Mouse (Mus musculus) embryo, embryonic 11.5 days (tissue): ENCODE data around the gene Camta2.

ENCODE experiments used
- DNase-seq: peaks from one replicate; pipeline ENCODE4 v3.0.0-alpha.2; 2012; ENCODE audit warnings: low read depth, low spot score

Gene Camta2

DNA sequence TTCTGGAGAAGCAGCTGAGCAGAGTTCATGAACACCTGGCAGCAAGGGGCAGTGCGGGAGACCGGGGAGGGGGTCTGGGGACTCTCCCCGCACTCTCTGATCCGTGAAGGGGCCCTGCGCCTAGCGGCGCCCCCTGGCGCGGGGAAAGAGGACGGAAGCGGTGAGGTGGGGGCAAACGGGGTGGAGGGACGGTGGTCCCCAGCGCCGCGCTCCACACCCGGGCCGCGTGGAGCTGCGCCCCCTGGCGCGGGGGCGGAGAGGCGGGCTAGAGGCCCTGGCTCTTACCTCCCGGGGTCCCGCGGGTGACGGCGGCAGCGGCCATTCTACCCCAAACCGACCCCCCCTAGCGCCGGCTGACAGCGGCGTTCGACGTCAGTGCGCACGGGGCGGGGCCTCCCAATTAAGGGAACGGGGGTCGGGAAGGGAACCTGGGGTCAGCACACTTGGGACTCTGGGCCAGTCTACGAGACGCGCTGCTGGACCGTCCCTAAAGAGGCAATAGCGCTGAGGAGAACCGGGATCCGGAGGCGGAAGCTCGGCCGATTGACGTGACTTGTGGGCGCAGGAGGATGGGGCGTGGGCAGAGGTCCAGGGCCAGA, at the start of gene Camta2:
Camta2 (minus strand) TSS at position 505 of the 599 bp plus-strand sequence.
- DNase-seq: peak; percentile 76

DNA sequence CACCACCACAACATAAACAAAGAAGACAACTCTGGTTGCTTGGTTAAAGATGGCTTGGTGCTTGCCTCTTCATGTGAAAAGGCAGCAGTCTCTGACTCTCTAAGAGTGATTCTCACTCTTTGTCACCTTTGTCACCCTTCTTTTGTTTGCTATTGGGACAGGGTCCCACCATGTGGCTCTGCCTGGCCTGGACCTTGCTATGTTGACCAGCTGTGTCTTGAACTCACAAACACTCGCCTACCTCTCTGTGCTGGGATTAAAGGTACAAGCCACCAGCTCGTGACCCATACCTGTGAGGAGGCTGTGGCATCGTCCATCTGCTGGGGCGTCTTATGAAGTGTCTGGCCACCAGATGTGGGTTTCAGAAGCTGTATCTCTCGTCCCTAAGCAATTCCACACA, 45.4 kb upstream of the Camta2 start:
- peak; percentile 3 for DNase-seq

DNA sequence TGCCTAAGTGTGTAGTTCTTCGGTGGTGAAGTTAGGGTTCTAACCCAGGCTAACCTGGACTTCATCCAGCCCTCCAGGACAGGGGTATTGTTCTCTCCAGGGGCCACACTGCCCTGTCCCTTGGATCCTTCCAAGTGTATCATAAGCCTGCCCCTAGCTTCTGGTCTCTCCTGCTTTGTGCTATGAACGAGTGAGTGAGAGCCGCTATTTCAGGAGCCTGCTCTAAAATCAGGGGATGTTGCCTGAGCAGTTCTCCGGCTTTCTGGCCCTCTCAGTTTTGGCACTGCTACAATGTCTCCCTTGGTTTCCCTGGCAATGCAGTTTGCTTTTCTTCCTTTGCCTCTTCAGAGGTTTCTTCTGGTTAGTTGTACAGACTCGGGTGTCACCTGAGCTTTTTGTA, 43.3 kb upstream of the Camta2 start:
- no peak for DNase-seq

DNA sequence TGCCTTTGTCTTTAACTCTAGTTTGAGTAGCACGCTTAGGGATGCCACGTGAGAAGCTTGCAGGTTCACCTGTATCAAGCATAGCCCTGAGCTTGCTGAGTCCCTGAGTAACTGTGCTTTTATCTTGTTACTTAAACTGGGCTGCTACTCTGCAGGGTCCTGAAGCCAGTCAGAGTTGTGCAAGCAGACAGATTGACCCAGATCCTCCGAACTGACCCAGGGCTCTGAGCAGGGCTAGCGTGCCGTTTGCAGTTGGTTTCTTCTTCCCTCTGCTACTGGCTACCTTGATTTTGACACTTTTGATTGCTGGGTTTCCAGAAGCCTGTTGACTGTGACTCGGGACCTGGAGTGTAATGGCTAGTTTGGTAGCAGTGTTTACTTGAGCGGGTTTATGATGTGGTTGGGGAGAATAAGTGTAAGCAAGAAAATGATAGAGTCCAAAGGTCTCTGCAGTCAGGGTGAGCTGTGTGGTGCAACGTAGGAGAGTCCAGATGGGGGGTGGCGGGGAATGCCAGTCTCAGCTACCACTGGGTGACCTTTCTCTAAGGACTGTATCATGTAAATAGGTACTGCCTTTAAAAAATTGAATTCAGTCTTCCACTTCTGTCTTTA, 42.6 kb upstream of the Camta2 start:
- no peak for DNase-seq

DNA sequence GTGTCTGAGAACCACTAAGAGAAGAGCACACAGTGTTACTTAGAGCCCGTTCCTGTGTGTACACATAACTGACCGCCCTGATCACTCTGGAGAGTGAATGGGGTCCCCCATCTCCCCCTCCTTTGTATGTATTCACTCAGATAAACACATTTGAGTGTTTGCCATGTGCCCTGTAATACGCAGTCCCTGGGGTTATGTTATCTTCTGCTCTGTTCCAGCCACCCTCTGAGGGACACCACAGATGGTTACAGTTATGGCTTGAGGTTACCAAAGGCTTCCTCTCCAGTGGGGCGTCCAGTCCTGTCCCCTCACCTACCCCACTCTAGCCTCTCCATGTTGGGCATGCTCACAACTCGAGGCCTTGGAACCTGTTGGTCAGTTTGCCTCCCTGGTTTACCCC, 39.5 kb upstream of the Camta2 start:
- DNase-seq: no peak

DNA sequence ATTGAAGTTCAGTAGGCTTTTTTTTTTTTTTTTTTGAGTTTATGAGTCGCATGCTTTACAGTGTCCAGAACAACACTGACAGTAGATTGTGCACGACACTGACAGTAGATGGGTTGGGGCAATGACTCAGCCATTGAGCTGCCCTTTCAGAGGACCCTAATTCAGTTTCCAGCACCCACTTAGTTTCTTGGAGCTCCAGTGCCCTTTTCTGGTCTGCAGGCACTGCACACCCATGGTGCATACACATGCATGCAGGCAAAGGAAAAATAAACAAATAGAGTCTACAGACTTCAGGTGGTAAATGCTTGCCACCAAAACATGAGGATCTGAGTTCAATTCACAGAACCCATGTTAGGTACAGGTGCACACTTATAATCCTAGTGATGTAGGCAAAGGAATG, 38.7 kb upstream of the Camta2 start:
- no peak for DNase-seq

DNA sequence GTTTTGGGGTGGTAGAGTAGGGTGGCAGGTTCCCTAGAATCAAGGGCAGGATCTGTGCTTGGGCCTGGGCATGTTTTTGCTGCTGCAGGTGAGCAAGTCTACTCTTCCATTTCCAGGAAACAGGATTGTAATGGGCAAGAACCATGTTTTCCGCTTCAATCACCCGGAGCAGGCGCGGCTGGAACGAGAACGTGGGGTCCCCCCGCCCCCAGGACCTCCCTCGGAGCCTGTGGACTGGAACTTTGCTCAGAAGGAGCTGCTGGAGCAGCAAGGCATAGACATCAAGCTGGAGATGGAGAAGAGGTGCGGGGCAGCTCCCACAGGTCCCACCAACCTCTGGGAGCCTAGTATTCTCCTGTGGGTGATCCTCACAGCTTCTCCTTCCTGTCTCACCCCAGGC, 36.8 kb upstream of the Camta2 start:
- no peak for DNase-seq

DNA sequence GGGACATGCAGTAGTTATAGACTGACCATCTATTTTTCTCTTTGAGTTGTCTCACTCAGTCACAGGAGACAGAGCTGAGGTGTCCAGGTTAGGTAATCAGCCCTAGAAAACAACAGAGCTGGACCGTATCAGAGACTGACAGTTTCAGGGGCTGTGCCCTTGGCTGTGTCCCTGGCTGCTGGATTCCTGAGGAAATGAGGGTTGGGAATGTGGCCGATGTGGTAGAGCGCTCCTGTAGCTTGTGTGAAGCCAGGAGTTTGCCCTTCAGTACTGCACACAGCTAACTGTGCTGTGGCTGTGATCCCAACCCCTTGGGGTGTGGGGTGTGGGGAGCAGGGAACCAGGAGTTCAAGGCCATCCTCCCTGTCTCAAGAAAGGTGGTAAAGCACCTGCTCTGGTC, 33.2 kb upstream of the Camta2 start:
- no peak for DNase-seq

DNA sequence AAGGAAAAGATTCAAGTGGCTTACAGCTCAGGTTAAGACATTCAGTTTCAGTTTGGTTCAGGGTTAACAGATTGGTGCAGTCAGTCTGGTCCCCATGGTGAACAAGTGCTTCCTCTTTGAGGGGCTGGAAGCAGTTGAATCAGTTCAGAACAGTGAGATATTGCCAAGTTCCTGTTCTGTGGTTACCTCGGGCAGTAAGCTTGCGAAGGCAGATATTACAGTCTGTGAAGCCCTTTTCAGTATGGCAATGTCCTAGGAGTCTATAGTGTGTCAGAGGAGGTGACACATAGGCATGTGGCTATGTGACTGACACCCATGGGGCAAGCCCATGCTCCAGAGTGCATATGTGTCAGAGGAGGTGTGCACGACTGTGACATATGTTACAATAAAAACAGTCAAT, 32.7 kb upstream of the Camta2 start:
- DNase-seq: no peak

DNA sequence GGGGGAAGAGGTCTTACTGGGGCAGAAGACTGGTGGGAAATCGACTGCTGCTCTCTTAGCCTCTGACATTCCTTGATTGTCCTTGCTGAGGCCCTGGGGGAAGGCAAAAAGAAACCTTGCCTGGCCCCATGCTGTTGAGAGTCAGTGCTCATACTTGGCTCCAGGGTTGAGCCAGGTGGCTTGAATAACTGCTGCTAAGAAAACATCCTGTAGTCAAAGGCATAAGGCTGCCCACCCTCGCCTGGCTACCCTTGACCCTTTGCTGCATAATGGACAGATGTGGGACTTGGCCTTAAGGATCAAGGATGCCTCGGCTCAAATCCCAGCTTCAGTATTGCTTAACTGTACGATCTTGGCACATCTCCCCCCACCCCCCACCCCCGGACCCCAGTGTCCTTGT, 30.6 kb upstream of the Camta2 start:
- DNase-seq: no peak

DNA sequence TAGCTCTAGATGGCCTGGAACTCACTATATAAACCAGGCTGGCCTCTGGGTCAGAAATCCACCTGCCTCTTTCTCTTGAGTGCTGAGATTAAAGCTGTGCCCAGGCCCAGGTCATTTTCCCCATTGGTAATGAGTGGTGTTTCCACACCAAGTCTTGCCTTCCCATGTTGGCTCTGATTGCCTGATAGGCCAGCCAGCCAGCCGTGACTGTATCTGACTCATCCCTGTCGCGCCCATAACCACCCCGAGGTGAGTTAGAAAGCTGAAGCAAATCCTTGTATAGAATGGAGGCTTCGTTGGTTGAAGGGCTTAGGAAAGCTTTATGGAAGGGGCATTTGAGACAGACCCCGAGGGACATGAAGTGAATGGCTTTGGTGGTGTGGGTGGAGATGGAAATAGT, 27.9 kb upstream of the Camta2 start:
- no peak for DNase-seq

DNA sequence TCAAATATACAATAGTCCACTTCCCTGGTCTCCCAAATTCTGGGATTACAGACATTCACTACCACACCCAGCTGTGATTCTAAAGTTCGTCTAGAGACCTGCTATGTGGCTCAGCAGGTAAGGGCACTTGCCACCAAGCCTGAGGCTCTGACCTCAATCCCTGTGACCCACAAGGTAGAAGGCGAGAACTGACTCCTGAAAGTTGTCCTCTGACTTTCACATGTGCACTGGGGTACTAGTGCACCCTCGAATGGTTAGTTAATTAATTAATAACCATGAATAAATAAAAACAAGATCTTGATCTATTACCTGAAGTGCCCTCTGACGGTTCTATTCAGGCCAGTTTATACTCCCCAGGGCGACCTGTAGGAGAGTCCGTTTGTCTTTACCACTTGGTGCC, 25.3 kb upstream of the Camta2 start:
- DNase-seq: no peak

DNA sequence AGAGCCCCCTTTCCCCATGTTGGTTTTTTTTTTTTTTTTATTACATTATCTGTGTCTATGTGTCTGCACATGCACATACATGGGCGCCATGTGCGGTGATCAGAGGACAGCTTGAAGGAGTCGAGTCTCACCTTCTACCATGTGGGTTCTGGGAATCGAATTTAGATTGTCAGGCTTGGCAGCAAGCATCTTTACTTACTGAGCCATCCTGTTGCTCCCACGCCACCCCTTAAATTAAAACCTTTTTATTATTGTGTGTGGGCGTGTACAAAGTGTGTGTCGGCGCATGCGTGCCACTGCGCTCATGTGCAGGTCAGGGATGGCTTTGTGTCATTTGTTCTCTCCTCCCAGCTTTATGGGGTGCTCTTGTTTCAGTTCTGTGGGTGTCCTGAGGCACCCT, 23.1 kb upstream of the Camta2 start:
- DNase-seq: no peak

DNA sequence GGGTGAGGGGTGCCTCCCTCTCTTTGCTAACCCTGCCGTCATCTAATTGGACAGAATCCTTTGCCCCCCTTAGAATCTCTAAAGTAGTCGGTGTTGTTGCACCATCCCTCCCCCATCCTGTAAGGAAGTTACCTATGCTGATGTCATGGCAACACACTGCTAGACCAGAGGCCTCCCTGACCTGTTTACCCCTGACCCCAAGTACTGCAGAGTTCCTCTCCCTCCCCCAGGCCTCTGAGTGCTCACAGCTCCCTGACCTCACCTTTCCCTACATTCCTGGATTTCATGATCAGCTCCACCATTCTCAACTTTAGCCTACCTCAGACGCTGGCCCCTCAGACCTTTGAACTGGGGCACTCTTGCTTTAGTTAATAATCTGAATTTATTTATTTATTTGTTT, 18.2 kb upstream of the Camta2 start:
- no peak for DNase-seq

DNA sequence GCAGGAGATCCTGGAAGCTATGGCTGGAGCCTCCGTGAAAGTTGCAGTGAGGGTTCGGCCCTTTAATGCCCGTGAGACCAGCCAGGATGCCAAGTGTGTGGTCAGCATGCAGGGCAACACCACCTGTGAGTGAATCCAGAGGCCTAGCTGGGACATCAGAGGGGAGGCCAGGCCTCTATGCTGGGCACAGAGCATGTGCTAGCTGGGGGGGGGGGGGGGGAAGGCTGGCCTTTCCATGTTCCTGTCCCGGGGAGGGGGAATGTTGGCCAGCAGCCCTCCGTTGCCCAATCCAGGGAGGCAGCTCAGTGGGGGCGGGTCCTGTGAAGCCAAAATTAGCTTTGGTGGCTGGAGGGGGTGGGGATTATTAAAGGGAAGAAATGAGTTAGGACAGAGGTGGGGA, 14.9 kb upstream of the Camta2 start:
- DNase-seq: no peak

DNA sequence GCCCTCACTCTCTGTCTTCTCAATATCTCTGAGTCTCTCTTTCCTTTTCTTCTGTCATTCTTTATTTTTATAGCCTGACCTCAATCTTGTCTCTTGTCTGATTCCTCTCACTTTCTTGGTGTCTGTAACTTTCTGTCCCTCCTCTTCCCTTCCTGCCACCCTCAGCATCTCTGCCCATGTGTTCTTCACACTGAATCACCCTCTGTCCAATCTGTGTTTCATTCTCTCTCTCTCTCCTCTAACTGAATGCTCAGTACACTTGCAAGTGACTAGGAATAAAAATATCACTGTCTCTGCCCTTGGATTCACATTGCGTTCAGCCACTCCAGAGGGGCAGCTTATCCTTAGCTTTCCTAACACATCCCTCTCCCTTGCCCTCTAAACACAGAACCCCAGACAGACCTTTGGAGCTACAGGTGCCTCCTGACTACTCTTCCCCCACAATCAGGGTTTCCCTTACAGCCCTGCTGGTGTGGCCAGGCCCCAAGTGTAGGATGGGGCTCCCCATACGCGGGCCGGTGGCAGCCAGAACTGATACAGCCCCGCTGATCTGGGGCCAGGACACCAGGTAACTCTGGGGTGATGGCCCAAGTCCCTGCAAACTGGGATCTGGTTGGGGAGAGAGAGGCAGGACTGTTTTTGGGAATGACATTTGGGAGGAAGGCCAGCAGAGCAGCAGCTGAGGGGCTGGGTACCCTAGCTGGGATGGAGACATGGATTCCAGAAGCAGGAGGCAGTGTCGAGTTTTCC, 14.3 kb upstream of the Camta2 start:
- no peak for DNase-seq

DNA sequence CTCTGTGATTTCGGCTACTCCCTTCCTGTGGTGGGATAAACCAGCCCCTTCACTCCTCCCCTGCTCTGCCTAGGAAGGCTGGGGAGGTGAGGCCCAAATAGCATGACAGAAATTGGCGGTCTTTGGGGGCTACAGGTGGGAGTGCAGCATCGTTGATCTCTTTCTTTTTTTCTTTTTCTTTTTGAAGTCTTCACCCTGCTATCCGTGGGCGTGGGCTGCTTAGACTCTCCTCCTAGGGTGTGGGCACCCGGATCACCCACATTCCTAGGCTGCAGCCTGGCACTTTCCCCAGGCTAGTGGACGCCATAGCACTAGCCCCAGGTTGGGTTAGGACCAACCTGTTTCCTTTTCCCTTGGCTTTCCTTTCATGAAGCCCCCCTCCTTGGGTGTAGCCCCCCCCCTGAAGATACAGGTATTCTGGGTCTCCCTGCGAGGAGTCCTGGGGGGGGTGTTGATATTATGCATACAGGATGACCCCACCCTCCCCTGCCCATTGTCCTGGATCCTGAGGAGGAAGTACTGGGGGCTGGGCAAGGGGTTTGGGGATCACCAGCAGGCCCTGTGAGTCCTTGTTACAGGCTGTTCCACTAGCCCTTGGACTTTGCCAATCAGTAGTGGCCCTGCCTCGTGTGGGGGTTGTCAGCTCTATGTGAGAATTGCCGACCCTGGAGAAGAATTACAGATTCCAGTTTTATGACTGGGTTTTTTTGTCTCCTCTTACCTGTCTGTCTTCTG, 13.5 kb upstream of the Camta2 start:
- no peak for DNase-seq

DNA sequence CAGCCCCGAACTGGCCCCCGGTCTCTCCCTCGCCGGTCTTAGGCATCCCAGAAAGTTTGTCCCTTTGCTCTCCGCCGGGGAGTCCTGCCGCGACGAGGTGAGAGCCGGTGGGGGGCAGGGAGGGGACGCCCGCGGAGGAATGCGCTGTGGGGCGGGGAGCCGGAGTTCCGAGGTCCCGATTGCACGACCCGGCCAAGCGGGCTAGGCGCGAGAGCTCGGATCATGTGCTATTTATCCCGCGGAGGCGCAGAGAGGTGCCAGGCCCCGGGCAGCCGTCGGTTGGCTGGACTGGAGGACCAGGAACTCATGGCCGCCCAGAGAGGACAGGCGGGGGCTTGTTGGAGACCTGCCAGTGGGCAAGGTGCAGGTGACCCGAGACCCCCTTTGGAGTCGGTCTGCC, 12.7 kb upstream of the Camta2 start:
- DNase-seq: no peak

DNA sequence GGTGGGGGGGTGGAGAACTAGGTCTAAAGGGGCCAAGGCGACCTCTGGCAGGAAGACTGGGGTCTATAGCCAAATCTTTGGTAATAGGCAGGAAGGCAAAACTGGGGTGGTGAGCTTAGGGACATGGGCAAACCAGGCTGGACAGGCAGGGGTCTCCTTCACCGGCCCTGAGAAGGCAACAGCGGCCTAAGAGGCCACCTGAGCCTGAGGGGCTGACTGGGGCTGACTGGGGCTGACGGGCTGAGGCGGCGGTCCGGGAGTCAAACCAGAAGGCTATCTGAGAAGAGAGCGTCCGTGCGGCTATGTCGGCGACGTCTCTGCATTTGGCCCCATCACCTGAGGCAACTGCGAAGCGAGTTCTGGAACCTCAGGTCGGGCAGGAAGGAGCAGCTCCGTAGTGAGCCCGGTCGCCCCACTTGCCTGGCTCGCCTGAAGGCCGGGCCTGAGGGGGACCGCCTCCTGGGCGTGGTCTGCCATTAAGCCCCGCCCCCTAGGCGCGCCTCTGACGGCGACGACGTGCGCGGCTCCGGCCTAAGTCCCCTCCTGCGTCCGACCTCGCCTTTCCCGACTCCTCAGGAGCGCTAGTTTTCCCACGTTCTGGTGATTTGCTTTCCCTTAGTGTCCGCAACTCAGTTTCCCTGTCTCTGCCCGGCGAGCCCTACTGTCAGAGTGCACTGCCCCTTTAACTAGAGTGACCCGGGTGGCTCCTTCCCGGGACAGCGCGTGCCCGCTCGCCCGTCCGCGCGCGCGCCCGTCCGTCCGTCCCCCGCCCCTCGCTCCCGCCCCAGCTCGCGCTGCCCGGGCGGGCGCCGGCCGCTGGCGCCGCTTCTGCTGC, 12.0 kb upstream of the Camta2 start, which contains the start of the genes Inca1 and Kif1c:
Inca1 (minus strand) TSS at position 434 of the 835 bp plus-strand sequence.
Kif1c (plus strand) TSS at position 827 of the 835 bp plus-strand sequence.
- DNase-seq: peak; percentile 89

DNA sequence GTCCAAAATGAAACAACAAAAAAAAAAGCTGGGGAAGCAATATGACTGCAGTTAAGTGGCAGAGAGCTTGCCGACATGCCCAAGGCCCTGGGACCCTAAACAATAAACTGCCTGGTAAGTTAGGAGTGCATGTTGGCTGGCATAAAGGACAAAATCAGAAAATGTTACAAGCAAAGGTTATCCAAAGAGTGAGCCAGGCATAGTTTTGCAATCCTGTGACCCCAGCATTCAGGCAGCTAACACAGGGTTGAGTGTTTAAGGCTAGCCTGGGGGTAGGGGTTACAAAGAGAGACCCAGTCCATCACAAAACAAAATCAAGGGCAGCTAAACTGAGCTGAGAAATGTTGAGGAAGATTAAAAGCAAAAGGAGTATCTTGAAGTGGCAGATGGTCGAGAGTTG, 11.1 kb upstream of the Camta2 start:
- DNase-seq: no peak

DNA sequence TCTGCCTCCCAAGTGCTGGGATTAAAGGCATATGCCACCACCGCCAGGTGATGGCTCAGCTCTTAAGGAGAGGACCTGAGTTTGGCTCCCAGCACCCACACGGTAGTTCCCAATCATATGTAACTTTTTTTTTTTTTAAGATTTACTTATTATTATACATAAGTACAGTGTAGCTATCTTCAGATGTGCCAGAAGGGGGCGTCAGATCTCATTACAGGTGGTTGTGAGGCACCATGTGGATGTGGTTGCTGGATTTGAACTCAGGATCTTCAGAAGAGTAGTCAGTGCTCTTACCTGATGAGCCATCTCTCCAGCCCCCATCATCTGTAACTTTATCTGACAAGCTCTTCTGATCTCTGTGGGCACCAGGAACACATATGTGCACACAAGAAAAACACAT, 9.5 kb upstream of the Camta2 start:
- DNase-seq: no peak
